Mouse (Mus musculus) midbrain, postnatal 0 days (tissue): Measurements from ENCODE around the gene Lrrc3b. TPM values are rescaled to one million over a fixed set of nuclear protein-coding genes. Genes with fewer than 3 reads are reported as not detected.

Experiments
- ATAC-seq: fragments of 200-750 bp; cut with Nextera tagmentation; 2 replicates; pipeline ENCODE4 v1.8.0; 2017; ENCODE audit warnings: moderate number of reproducible peaks, mild to moderate bottlenecking, moderate TSS enrichment, moderate library complexity; ENCODE audit not compliant: low FRiP score
- DNase-seq: peaks from one replicate; pipeline ENCODE4 v3.0.0-alpha.2; 2015; ENCODE audit warnings: low spot score
- H3K27ac ChIP-seq: fragments of 300-500 bp; sonication (generic); 2 replicates; pipeline ENCODE4 v1.5.1; 2014; ENCODE audit warnings: low read depth, mild to moderate bottlenecking, low read length, mixed read lengths
- H3K27me3 ChIP-seq: fragments of 300-500 bp; sonication (generic); 2 replicates; pipeline ENCODE4 v1.6.1; 2014; ENCODE audit warnings: low read length, control low read depth, mixed read lengths; ENCODE audit not compliant: insufficient read depth
- H3K36me3 ChIP-seq: fragments of 300-500 bp; sonication (generic); 2 replicates; pipeline ENCODE4 v1.6.1; 2014; ENCODE audit warnings: low read length, control low read depth, mixed read lengths; ENCODE audit not compliant: insufficient read depth
- H3K4me1 ChIP-seq: fragments of 300-500 bp; sonication (generic); 2 replicates; pipeline ENCODE4 v1.6.1; 2014; ENCODE audit warnings: mild to moderate bottlenecking, control low read depth, antibody characterized with exemption, low read length, mixed read lengths; ENCODE audit not compliant: insufficient read depth
- H3K4me2 ChIP-seq: fragments of 300-500 bp; sonication (generic); 2 replicates; pipeline ENCODE4 v1.6.1; 2014; ENCODE audit warnings: low read depth, mild to moderate bottlenecking, low read length, mixed read lengths; ENCODE audit not compliant: poor library complexity, severe bottlenecking
- H3K4me3 ChIP-seq: fragments of 300-500 bp; sonication (generic); 2 replicates; pipeline ENCODE4 v1.5.1; 2014; ENCODE audit warnings: low read depth, mild to moderate bottlenecking, low read length, moderate library complexity
- H3K9ac ChIP-seq: fragments of 300-500 bp; sonication (generic); replicated peaks from 2 replicates; pipeline ENCODE4 v1.6.1; 2014; ENCODE audit warnings: mild to moderate bottlenecking, low read length, moderate library complexity, mixed read lengths; ENCODE audit not compliant: poor library complexity, severe bottlenecking
- H3K9me3 ChIP-seq: fragments of 300-500 bp; sonication (generic); 2 replicates; pipeline ENCODE4 v1.6.1; 2016; ENCODE audit warnings: low read length, control low read depth
- CTCF ChIP-seq: IDR thresholded peaks from 2 replicates; pipeline ENCODE4 v1.5.1; 2016; ENCODE audit warnings: antibody characterized with exemption, mild to moderate bottlenecking
- WGBS: fragments of 180-500 bp; shearing (Covaris S2); extraction: QIAGEN DNeasy Blood & Tissue Kit; methylation state at CpG from one replicate; pipeline ENCODE4 v1.1.7; 2014; 5-methylcytosine and 5-hydroxymethylcytosine counted together
- polyA plus RNA-seq: library from polyadenylated mRNA; unstranded; fragments of >200 nt; fragmentation: Nextera tagmentation; extraction: Ambion mirVana; gene quantifications from 2 replicates; pipeline ENCODE4 v1.2.1, GENCODE M21; 2015
- total RNA-seq: library from RNA; depleted of rRNA; stranded (reverse); fragments of >200 nt; gene quantifications from 2 replicates; pipeline ENCODE4 v1.2.3, GENCODE M21; 2014

Gene Lrrc3b
- total and polyA plus RNA-seq, 2 experiments from 2014 or later = 36.7 to 47.8 TPM

DNA sequence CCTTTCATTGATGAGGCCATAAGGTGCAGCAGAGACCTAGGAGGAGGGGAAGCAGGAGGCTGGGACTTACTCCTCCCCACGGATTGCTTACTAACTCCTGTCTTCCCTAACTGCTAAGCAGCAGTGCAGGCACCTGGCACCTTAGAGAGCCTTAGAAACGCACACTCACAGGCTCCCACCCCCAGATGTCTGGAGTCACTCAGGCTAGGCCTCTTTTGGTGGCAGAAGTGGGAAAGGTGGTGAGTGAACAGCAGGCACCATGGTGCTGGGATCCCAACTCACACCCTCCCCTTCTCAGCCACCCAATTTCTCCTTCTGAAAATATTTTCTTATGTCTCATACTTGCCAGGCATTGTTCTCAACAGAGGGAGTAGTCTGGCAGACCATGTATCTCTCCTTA, 55.7 kb downstream of the Lrrc3b start:
- Histone ChIP-seq H3K4me1 (no peaks in the 10 kb centered on the region), H3K4me3 (no peak overlapping the region), H3K36me3 (no peaks in the 10 kb centered on the region), H3K9me3 (no peaks in the 10 kb centered on the region), H3K9ac (no peak overlapping the region), H3K27ac (no peak overlapping the region), H3K4me2 (no peak overlapping the region), H3K27me3 (no peaks in the 10 kb centered on the region)
- no peak for TF ChIP-seq CTCF
- DNase-seq = no peak
- WGBS = 59% methylated on average over 2 of the region's 2 CpGs
- ATAC-seq = no peak

DNA sequence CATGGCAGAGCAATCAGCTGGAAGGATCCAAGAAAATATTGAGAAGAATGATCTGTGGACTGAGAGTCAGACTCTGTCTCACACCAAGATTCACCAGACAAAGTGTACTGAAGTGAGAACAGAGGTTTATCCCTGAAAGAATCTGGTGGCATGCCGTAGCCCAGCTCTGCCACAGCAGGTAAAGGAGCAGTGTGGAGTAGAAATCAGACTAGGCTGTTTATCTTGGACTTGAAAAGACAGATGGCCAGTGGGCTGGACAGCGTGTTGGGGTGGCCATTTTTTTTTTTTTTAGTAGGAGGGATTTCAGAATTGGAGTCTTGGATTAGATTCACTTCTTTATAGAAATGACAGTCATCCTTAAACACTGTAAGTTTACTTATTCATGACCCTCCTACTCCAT, 61.4 kb downstream of the Lrrc3b start:
- WGBS = 76% methylated on average over 2 of the region's 2 CpGs
- no peak for TF ChIP-seq CTCF
- ATAC-seq (no peak), DNase-seq (no peak)
- Histone ChIP-seq H3K27ac (no peak overlapping the region), H3K4me3 (no peak overlapping the region), H3K4me2 (no peak overlapping the region), H3K9ac (no peak overlapping the region), H3K36me3 (no peaks in the 10 kb centered on the region), H3K4me1 (no peaks in the 10 kb centered on the region), H3K27me3 (no peaks in the 10 kb centered on the region), H3K9me3 (no peaks in the 10 kb centered on the region)

- no peak overlapping the region for H3K4me2 ChIP-seq
- 84% methylated on average over 1 of the region's 1 CpGs for WGBS
- no peaks in the 10 kb centered on the region for H3K36me3 ChIP-seq
- no peak for ATAC-seq
- no peaks in the 10 kb centered on the region for H3K9me3 ChIP-seq
- DNase-seq = no peak
- no peaks in the 10 kb centered on the region for H3K4me1 ChIP-seq
- no peak overlapping the region for H3K9ac ChIP-seq
- TF ChIP-seq CTCF = no peak
- H3K27me3 ChIP-seq = no peaks in the 10 kb centered on the region
- no peak overlapping the region for H3K27ac ChIP-seq
- no peak overlapping the region for H3K4me3 ChIP-seq
Measured at GRCm38 (mm10) chr14:15376786-15377185, 62.0 kb downstream of the Lrrc3b start.

- Histone ChIP-seq H3K9me3 (no peaks in the 10 kb centered on the region), H3K4me3 (no peak overlapping the region), H3K9ac (no peak overlapping the region), H3K4me1 (no peaks in the 10 kb centered on the region), H3K27ac (no peak overlapping the region), H3K4me2 (no peak overlapping the region), H3K27me3 (no peaks in the 10 kb centered on the region), H3K36me3 (no peaks in the 10 kb centered on the region)
- ATAC-seq (no peak), DNase-seq (no peak)
- TF ChIP-seq CTCF = no peak
Measured at GRCm38 (mm10) chr14:15374271-15374670, 64.5 kb downstream of the Lrrc3b start.

DNA sequence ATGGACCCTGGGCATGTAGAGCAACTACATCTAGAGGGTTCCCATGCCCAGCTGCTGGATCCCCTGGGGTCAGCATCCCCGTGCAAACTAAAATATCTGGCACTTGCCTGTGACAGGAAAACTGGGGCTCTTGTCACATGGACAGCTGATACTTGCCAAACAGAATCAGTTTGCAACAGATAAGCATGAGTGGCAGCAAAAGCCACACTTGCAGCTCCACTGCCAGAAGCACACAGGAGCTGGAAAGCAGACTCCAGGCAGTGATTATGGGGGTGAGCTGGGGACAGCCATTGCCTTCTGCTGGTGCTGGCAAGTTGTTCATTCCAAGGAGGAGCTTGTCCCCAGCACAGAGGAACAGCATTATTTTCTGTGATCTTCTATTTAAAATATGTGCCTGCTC, 65.8 kb downstream of the Lrrc3b start:
- Histone ChIP-seq H3K27ac (no peak overlapping the region), H3K4me3 (no peak overlapping the region), H3K9me3 (no peaks in the 10 kb centered on the region), H3K36me3 (no peaks in the 10 kb centered on the region), H3K4me2 (no peak overlapping the region), H3K4me1 (no peaks in the 10 kb centered on the region), H3K9ac (no peak overlapping the region), H3K27me3 (no peaks in the 10 kb centered on the region)
- DNase-seq = no peak
- no peak for TF ChIP-seq CTCF
- WGBS = 78% methylated on average over 1 of the region's 1 CpGs
- ATAC-seq = no peak

GRCm38 (mm10) chr14:15365045-15365444, 73.7 kb downstream of the Lrrc3b start:
- DNase-seq (no peak), ATAC-seq (no peak)
- Histone ChIP-seq H3K4me2 (no peak overlapping the region), H3K9me3 (no peaks in the 10 kb centered on the region), H3K9ac (no peak overlapping the region), H3K4me3 (no peak overlapping the region), H3K4me1 (no peaks in the 10 kb centered on the region), H3K27me3 (no peaks in the 10 kb centered on the region), H3K27ac (no peak overlapping the region), H3K36me3 (no peaks in the 10 kb centered on the region)
- 88% methylated on average over 6 of the region's 6 CpGs for WGBS
- TF ChIP-seq CTCF = no peak
